Comparison of ENCODE assay signal across 15 mouse cellular contexts in the genomic region with DNA sequence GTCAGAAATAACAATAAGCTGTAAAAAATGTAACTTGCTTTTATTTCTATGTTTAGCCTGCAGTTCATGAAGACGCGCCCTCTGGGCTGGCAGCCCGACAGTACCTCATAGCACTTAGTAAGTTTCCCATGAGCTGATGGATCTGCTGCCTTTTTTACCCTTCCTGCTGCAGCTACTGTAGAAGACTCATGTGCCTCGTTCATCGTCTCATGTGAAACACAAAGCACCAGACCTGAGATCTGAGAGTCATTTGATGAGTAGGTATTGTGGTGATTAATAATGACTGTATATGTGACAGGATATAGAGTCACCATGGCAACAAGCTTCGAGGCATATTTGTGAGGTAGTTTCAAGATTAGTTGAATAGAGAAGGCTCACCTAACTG. TPM values are rescaled to one million over a fixed set of nuclear protein-coding genes. Genes with fewer than 3 reads are reported as not detected.
DNase-seq lines count a peak whose midpoint lies in the region; ATAC-seq and TF ChIP-seq lines count a peak whose summit lies in the region.
"Had no signal": no experiment of that assay in that cellular context is flagged by ENCODE, and none has a peak within 500 bp of the region (broad histone marks: within the 10 kb centered on the region; RNA-seq: fewer than 3 reads in every experiment).

No protein-coding gene starts in this region.

- 65% methylated on average over 6 of the region's 6 CpGs for WGBS in forebrain, postnatal 0 days
- WGBS in forebrain, embryonic 13.5 days: 84% methylated on average over 6 of the region's 6 CpGs

- no peak overlapping the region for H3K4me3 ChIP-seq in forebrain, postnatal 0 days (ENCODE audit: low read depth, low read length)
- H3K4me3 ChIP-seq in forebrain, embryonic 13.5 days: no peak overlapping the region
- H3K4me3 ChIP-seq: embryonic facial prominence, embryonic 13.5 days; liver, embryonic 13.5 days; midbrain, embryonic 12.5 days; stomach, embryonic 15.5 days had no signal

- H3K4me2 ChIP-seq in forebrain, postnatal 0 days (ENCODE audit: low read depth): no peak overlapping the region
- H3K4me2 ChIP-seq in forebrain, embryonic 13.5 days: no peak overlapping the region
- H3K4me2 ChIP-seq: embryonic facial prominence, embryonic 13.5 days; liver, embryonic 13.5 days; midbrain, embryonic 12.5 days; stomach, embryonic 15.5 days had no signal

- H3K27me3 ChIP-seq in forebrain, postnatal 0 days (ENCODE audit: insufficient read depth, low read length): no peaks in the 10 kb centered on the region
- no peaks in the 10 kb centered on the region for H3K27me3 ChIP-seq in forebrain, embryonic 13.5 days
- H3K27me3 ChIP-seq: embryonic facial prominence, embryonic 13.5 days; liver, embryonic 13.5 days; midbrain, embryonic 12.5 days; Patski; stomach, embryonic 15.5 days had no signal

- H3K36me3 ChIP-seq in forebrain, postnatal 0 days (ENCODE audit: insufficient read depth): no peaks in the 10 kb centered on the region
- H3K36me3 ChIP-seq in forebrain, embryonic 13.5 days (ENCODE audit: poor library complexity, severe bottlenecking): no peaks in the 10 kb centered on the region
- H3K36me3 ChIP-seq: embryonic facial prominence, embryonic 13.5 days; liver, embryonic 13.5 days; midbrain, embryonic 12.5 days; stomach, embryonic 15.5 days had no signal

- H3K27ac ChIP-seq in forebrain, postnatal 0 days (ENCODE audit: low read depth, low read length): no peak overlapping the region
- no peak overlapping the region for H3K27ac ChIP-seq in forebrain, embryonic 13.5 days
- H3K27ac ChIP-seq: embryonic facial prominence, embryonic 13.5 days; liver, embryonic 13.5 days; midbrain, embryonic 12.5 days; stomach, embryonic 15.5 days had no signal

- no peaks in the 10 kb centered on the region for H3K9me3 ChIP-seq in forebrain, postnatal 0 days (ENCODE audit: low read length)
- no peaks in the 10 kb centered on the region for H3K9me3 ChIP-seq in forebrain, embryonic 13.5 days (replicated peaks)
- H3K9me3 ChIP-seq: embryonic facial prominence, embryonic 13.5 days; liver, embryonic 13.5 days; midbrain, embryonic 12.5 days; stomach, embryonic 15.5 days had no signal

- H3K4me1 ChIP-seq in forebrain, postnatal 0 days (ENCODE audit: insufficient read depth): no peaks in the 10 kb centered on the region
- no peaks in the 10 kb centered on the region for H3K4me1 ChIP-seq in forebrain, embryonic 13.5 days
- H3K4me1 ChIP-seq: liver, embryonic 13.5 days; midbrain, embryonic 12.5 days; stomach, embryonic 15.5 days had no signal

- no peak for DNase-seq in forebrain, postnatal 0 days
- peak; percentile 36 for DNase-seq in lung, postnatal 36 days
- DNase-seq in lung, postnatal 25 days (ENCODE audit: low spot score): no peak
- peak; percentile 91 for DNase-seq in induced T-regulatory cell, adult 2 months (ENCODE audit: low read depth)
- DNase-seq in spleen, adult 18-20 months: no peak
- DNase-seq in heart, postnatal 14 days: no peak
- no peak for DNase-seq in kidney, postnatal 25 days
- DNase-seq: cerebellum, adult 9-10 months; kidney, adult 9 months; liver, embryonic 13.5 days had no signal

- TF ChIP-seq CTCF in forebrain, postnatal 0 days (IDR thresholded peaks at IDR 0.05; ENCODE audit: low read depth): no peak

- ATAC-seq in forebrain, postnatal 0 days: peak; percentile 42; the same call in 1 of the 2 replicates
- ATAC-seq in forebrain, embryonic 13.5 days: no peak
- ATAC-seq: Patski had no signal

- H3K9ac ChIP-seq in forebrain, postnatal 0 days: no peak overlapping the region
- no peak overlapping the region for H3K9ac ChIP-seq in forebrain, embryonic 13.5 days
- H3K9ac ChIP-seq: embryonic facial prominence, embryonic 13.5 days; liver, embryonic 13.5 days; midbrain, embryonic 12.5 days; stomach, embryonic 15.5 days had no signal

- intact Hi-C loops in heart, postnatal 14 days (cut with DNase I): no loop called here

RNA-seq across cellular contexts. Expression of a gene that starts 55.4 kb away (rescaled TPM):
- 4.5 and 7.8 TPM in 2 replicates for total RNA-seq in forebrain, postnatal 0 days (2014; rRNA removed)
- 3.0 and 3.6 TPM in 2 replicates for polyA plus RNA-seq in forebrain, postnatal 0 days (2015; fragmentation: Nextera tagmentation; extraction: Ambion mirVana)
- 1.2 and 1.6 TPM in 2 replicates for polyA plus RNA-seq in forebrain, embryonic 13.5 days (2015; fragmentation: Nextera tagmentation; extraction: Ambion mirVana)
- 10 to 100 TPM; 13.5 to 15.0 TPM for total RNA-seq in heart, postnatal 14 days (2021)

Comparison
In these comparisons a context has a peak if more than half of its experiments do, and no peak if none do; other contexts are left out.
1. DNase-seq: peak in lung, postnatal 36 days (single experiment) and induced T-regulatory cell, adult 2 months (single experiment); none in forebrain, postnatal 0 days (single experiment), lung, postnatal 25 days (single experiment), spleen, adult 18-20 months (0 of 2), heart, postnatal 14 days (0 of 2) and kidney, postnatal 25 days (0 of 2).